Mouse (Mus musculus) testis, adult 2 months (tissue): Measurements from ENCODE around the gene Cog8. TPM values are rescaled to one million over a fixed set of nuclear protein-coding genes. Genes with fewer than 3 reads are reported as not detected.

Experiments used
- H3K27ac ChIP-seq: fragments of 200-500 bp; 2 replicates; pipeline ENCODE4 v1.5.1; 2012; ENCODE audit warnings: low read depth, low read length; ENCODE audit not compliant: control insufficient read depth, insufficient read depth
- H3K27me3 ChIP-seq: fragments of 200-500 bp; 2 replicates; pipeline ENCODE4 v1.6.1; 2012; ENCODE audit warnings: mild to moderate bottlenecking, low read length, moderate library complexity; ENCODE audit not compliant: control insufficient read depth, insufficient read depth
- H3K36me3 ChIP-seq: fragments of 200-500 bp; 2 replicates; pipeline ENCODE4 v1.6.1; 2012; ENCODE audit warnings: mild to moderate bottlenecking, low read length; ENCODE audit not compliant: control insufficient read depth, insufficient read depth
- H3K4me1 ChIP-seq: fragments of 200-500 bp; 2 replicates; pipeline ENCODE4 v1.6.1; 2012; ENCODE audit warnings: low read length; ENCODE audit not compliant: control insufficient read depth, insufficient read depth
- H3K4me3 ChIP-seq: fragments of 200-500 bp; 2 replicates; pipeline ENCODE4 v1.5.1; 2012; ENCODE audit warnings: low read depth, mild to moderate bottlenecking, low read length, moderate library complexity, mixed read lengths; ENCODE audit not compliant: control insufficient read depth
- CTCF ChIP-seq: fragments of 200-500 bp; IDR thresholded peaks from 2 replicates; pipeline ENCODE4 v1.5.1; 2012; ENCODE audit warnings: low read depth, mild to moderate bottlenecking, inconsistent platforms, low read length, moderate library complexity; ENCODE audit not compliant: control insufficient read depth, insufficient read depth, insufficient replicate concordance
- POLR2A ChIP-seq: fragments of 200-500 bp; IDR thresholded peaks from 2 replicates; pipeline ENCODE4 v1.6.1; 2012; ENCODE audit warnings: low read depth, mild to moderate bottlenecking, inconsistent platforms, low read length, moderate library complexity; ENCODE audit not compliant: control insufficient read depth
- polyA plus RNA-seq: library from polyadenylated mRNA; depleted of rRNA; stranded (reverse); fragments of >200 nt; gene quantifications from 2 replicates; pipeline ENCODE4 v1.2.3, GENCODE M21; 2012

Cog8 gene
- polyA plus RNA-seq, 1 experiment: 87.1 TPM

DNA sequence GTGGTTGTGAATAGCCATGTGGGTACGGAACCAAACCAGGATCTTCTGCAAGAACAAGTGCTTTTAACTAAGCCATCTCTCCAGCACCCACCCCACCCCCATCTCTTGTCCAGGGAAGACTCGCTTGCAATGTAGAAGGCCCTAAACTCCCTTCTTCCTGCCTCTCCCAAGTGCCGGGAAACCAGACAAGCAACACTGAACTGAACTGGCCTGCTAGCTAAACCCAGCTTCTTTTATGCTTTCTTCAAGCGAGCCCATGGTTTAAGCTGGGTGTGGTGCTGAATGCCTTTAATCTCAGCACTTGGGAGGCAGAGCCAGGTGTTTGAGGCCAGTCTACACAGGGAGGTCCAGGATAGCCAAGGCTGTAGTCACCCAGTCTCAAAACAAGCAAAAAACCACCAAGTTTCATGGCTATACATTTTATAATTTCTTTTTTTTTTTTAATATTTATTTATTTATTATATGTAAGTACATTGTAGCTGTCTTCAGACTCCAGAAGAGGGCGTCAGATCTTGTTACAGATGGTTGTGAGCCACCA, 32.1 kb upstream of the Cog8 start:
- Histone ChIP-seq H3K4me1 (no peaks in the 10 kb centered on the region), H3K27me3 (no peaks in the 10 kb centered on the region), H3K36me3 (no peaks in the 10 kb centered on the region; the same call in 1 of the 2 replicates), H3K4me3 (no peak overlapping the region), H3K27ac (no peak overlapping the region)
- TF ChIP-seq POLR2A: no peak
- no peak for TF ChIP-seq CTCF

DNA sequence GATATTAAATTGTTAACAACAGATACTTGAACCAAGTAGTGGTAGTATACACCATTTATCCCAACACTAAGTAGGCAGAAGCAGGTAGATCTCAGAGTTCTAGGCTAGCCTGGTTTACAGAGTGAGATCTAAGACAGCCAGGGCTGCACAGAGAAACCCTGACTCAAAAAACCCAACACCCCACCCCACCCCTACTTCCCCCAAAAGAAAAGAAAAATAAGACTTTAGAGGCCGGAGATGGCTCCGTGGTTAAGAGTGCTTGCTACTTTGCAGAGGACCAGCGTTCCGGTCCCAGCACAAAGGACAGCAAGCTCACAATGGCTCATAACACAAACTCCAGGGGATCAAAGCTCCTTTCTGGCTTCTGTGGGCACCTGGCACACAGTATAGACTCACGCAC, 29.5 kb upstream of the Cog8 start:
- Histone ChIP-seq H3K36me3 (peaks cover 1% of the 10 kb centered on the region), H3K4me3 (no peak overlapping the region), H3K4me1 (no peaks in the 10 kb centered on the region), H3K27ac (no peak overlapping the region), H3K27me3 (no peaks in the 10 kb centered on the region)
- TF ChIP-seq POLR2A: no peak
- TF ChIP-seq CTCF: no peak

DNA sequence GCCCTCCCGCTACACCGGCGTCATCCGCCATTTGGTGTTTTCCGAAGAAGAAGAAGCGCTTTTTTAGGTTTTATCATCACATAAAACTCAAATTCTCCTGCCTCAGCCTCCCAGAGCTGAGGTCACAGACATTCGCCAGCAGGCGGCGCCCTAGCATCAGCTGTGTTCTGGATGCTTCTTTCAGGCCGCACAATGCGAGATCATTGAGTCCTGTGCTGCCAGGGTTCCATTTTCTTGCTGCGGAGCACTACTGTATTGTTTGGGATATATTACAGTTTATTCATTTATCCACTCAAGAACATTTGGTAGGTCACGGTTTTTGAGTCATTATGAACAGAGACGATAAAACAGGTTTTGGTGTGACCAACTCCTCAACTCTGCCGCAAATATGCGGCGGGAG, 28.9 kb upstream of the Cog8 start:
- H3K27ac ChIP-seq: no peak overlapping the region
- TF ChIP-seq POLR2A (no peak), CTCF (peak; percentile 71)
- no peak overlapping the region for H3K4me3 ChIP-seq

DNA sequence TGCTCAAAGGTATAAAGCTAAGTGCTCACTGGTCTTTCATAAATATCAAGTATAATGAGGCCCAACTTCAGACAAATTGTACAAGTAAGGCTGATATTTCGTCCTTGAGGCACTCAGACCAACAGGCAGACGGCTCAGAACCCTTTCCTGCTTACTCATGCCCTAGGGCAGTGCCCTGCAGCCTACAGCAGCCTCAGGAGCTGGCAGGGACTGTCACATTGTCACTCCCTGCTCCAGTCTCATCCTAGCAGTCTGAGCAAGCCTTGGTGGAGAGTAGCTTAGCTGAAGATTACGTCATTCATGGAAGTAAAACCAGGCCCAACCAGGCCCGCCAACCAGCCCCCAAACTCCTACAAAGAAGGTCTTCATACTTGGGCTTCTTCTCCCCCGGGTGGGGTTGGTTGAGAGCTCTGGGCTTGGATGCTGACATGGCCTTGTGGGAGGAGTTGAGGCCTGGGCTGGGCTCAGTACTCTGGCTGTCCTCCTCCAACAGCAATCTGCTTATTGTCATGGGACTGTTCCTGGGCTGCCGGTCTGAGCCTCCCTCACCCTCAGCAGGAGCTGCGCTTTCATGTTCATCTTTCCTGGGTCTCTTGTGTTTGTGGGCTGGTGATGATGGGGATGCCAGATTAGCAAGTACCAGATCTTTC, 19.9 kb upstream of the Cog8 start:
- H3K4me1 ChIP-seq: no peaks in the 10 kb centered on the region
- no peaks in the 10 kb centered on the region for H3K27me3 ChIP-seq
- H3K27ac ChIP-seq: no peak overlapping the region
- H3K36me3 ChIP-seq: peaks cover 8% of the 10 kb centered on the region
- no peak overlapping the region for H3K4me3 ChIP-seq
- TF ChIP-seq CTCF (no peak), POLR2A (no peak)

More for the DNA sequence above, 28.9 kb upstream of the Cog8 start:
- H3K36me3 ChIP-seq: peaks cover 2% of the 10 kb centered on the region
- H3K4me1 ChIP-seq: no peaks in the 10 kb centered on the region
- H3K27me3 ChIP-seq: no peaks in the 10 kb centered on the region

DNA sequence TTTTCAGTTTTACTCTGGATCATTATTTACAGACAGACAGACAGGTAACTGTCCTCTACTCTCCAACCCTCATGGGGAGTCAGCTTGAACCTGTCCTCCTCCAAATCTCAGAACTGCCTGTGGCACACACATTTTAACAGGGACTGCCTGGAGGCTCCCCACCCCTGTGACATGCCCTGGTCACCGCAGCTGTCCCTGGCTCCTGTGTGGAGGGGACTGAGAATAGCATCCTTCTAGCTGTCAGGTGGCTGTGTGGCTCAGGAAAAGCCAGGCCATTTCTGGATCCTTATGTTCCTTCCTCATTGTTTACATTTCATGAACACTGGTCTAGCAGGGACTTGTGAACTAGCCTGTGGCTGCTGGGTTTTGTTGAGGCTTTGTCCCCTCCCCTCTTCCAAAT, 17.6 kb upstream of the Cog8 start:
- no peak overlapping the region for H3K27ac ChIP-seq
- no peaks in the 10 kb centered on the region for H3K4me1 ChIP-seq
- no peak overlapping the region for H3K4me3 ChIP-seq
- no peak for TF ChIP-seq POLR2A
- no peak for TF ChIP-seq CTCF
- H3K27me3 ChIP-seq: no peaks in the 10 kb centered on the region
- peaks cover 4% of the 10 kb centered on the region for H3K36me3 ChIP-seq

DNA sequence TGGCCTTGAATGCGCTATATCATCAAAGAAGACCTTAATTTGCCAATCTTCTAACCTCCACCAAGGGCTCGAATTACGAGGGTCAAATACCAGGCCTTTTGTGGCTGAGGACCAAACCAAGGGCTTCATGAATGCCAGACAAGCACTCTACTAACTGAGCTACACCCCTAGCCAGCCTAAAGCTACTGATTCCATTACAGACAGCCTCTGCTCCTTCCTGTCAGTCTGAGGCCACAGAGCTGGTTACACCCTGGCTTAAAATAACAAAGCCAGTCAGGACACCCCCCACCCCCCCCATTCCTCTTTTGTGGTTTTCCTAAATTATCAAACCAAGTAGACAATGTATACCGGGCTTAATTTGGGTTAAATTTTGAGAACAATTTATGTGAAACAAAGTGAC, 17.2 kb upstream of the Cog8 start:
- Histone ChIP-seq H3K27me3 (no peaks in the 10 kb centered on the region), H3K27ac (no peak overlapping the region), H3K4me3 (no peak overlapping the region), H3K36me3 (peaks cover 4% of the 10 kb centered on the region), H3K4me1 (no peaks in the 10 kb centered on the region)
- TF ChIP-seq CTCF: no peak
- TF ChIP-seq POLR2A: no peak

DNA sequence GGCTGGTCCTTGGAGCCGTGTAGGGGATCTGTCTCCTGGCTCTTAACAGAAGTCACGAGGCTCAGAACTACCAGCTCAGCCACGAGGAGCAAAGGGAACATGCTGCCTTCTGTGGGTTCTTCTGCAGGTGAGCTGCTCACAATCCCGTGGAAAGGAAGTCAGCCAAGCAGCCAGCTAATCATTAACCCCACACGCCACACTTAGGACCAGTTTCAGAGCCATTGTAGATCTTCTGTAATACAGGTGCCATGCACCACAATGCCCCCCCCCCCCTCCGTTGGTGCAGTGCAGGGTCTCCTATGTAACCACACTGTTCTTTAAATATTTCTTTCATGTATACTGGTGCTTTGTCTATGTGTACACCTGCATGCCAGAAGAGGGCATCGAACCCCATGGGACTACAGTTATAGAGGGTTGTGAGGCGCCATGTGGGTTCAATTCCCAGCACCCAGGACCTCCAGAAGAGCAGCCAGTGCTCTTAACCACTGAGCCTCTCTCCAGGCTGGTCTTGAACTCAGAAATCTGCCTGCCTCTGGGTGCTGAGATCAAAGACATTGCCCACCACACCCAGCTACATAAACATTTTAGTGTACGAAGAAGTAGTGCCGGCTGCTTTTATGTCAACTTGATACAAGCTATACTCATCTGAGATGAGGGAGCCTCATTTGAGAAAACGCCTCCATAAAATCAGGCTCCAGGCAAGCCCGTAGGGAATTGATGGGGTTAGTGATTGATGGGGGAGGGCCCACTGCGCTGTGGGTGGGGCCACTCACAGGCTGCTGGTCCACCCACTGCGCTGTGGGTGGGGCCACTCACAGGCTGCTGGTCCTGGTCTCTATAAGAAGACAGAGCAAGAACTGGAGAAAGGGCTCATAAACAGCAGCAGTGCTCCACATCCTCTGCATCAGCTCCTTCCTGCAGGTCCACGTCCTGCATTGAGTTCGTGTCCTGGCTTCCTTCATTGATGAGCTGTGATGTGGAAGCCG, 9.3 kb upstream of the Cog8 start, which contains the start of gene Tmed6:
TSS of gene Tmed6 (minus strand) at position 134 of the 986 bp plus-strand sequence.
- no peaks in the 10 kb centered on the region for H3K27me3 ChIP-seq
- no peaks in the 10 kb centered on the region for H3K36me3 ChIP-seq
- no peak within 1 kb of the TSS for H3K4me3 ChIP-seq
- H3K27ac ChIP-seq: no peak within 1 kb of the TSS
- no peak for TF ChIP-seq CTCF
- TF ChIP-seq POLR2A: no peak
- H3K4me1 ChIP-seq: peaks cover 8% of the 10 kb centered on the region

DNA sequence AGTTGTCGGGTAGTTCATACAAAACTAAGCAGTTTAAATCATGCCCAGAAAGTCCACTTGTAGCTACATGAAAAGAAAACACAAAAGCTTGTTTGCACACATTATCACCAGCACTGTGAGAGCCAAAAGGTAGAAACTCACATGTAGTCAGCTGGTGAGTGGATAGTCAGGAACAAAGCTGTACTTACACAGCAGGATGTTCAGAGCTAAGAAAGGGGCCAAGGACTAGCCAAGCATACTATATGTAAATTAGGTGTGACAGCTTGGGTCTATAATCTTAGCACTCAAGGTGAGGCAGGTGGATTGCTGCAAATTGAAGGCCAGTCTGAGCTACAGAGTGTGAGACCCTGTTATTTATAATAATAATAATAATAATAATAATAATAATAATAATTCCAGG, 6.1 kb upstream of the Cog8 start:
- Histone ChIP-seq H3K36me3 (no peaks in the 10 kb centered on the region), H3K4me3 (no peak overlapping the region), H3K27ac (no peak overlapping the region), H3K27me3 (no peaks in the 10 kb centered on the region), H3K4me1 (peaks cover 9% of the 10 kb centered on the region)
- TF ChIP-seq POLR2A (no peak), CTCF (no peak)
